Mouse (Mus musculus): ENCODE measurements around the gene Exo5. TPM values are rescaled to one million over a fixed set of nuclear protein-coding genes. Genes with fewer than 3 reads are reported as not detected.
A peak's percentile ranks its signal among the peaks of the same experiment; 100 is the strongest.

Gene Exo5
- total and polyA plus RNA-seq, 2 experiments, result 1.4 to 5.4 TPM

GRCm38 (mm10) chr4:120880731-120881432 lies 43.9 kb downstream of the Exo5 start:
- Histone ChIP-seq H3K9ac (ENCODE audit: low read depth, low read length) (no peak overlapping the region), H3K27ac (replicated peaks; ENCODE audit: insufficient read depth, low read depth, low read length) (no peak overlapping the region), H3K27me3 (ENCODE audit: control insufficient read depth, insufficient read depth, low read length) (no peaks in the 10 kb centered on the region), H3K36me3 (ENCODE audit: control insufficient read depth, insufficient read depth, low read length) (no peaks in the 10 kb centered on the region), H3K4me1 (ENCODE audit: control insufficient read depth, insufficient read depth, low read length) (no peaks in the 10 kb centered on the region), H3K79me2 (ENCODE audit: control insufficient read depth, insufficient read depth, low read length) (no peaks in the 10 kb centered on the region), H3K4me3 (ENCODE audit: insufficient read depth, low read depth, low read length) (no peak overlapping the region)
- DNase-seq (ENCODE audit: extremely low read depth, low read depth, low spot score), result peak; percentile 14
- TF ChIP-seq POLR2A (IDR thresholded peaks at IDR 0.05; ENCODE audit: extremely low read depth, insufficient read depth, low read length) (no peak), CTCF (IDR thresholded peaks at IDR 0.05; ENCODE audit: low read depth, low read length) (no peak)
- WGBS, result 47% methylated on average over 6 of the region's 6 CpGs

- Histone ChIP-seq H3K4me1 (ENCODE audit: control insufficient read depth, insufficient read depth, low read length) (no peaks in the 10 kb centered on the region), H3K27me3 (ENCODE audit: control insufficient read depth, insufficient read depth, low read length) (no peaks in the 10 kb centered on the region), H3K36me3 (ENCODE audit: control insufficient read depth, insufficient read depth, low read length) (no peaks in the 10 kb centered on the region), H3K79me2 (ENCODE audit: control insufficient read depth, insufficient read depth, low read length) (no peaks in the 10 kb centered on the region), H3K9ac (ENCODE audit: low read depth, low read length) (no peak overlapping the region), H3K27ac (replicated peaks; ENCODE audit: insufficient read depth, low read depth, low read length) (no peak overlapping the region), H3K4me3 (ENCODE audit: insufficient read depth, low read depth, low read length) (no peak overlapping the region)
- WGBS, result 54% methylated on average over 4 of the region's 4 CpGs
- no peak for TF ChIP-seq POLR2A (IDR thresholded peaks at IDR 0.05; ENCODE audit: extremely low read depth, insufficient read depth, low read length)
- no peak for TF ChIP-seq CTCF (IDR thresholded peaks at IDR 0.05; ENCODE audit: low read depth, low read length)
- DNase-seq (ENCODE audit: extremely low read depth, low read depth, low spot score), result no peak
Measured at GRCm38 (mm10) chr4:120879386-120879785, 45.4 kb downstream of the Exo5 start.

GRCm38 (mm10) chr4:120878728-120879127 lies 46.1 kb downstream of the Exo5 start:
- DNase-seq (ENCODE audit: extremely low read depth, low read depth, low spot score), result no peak
- no peak overlapping the region for H3K9ac ChIP-seq (ENCODE audit: low read depth, low read length)
- H3K27me3 ChIP-seq (ENCODE audit: control insufficient read depth, insufficient read depth, low read length), result no peaks in the 10 kb centered on the region
- H3K27ac ChIP-seq (replicated peaks; ENCODE audit: insufficient read depth, low read depth, low read length), result no peak overlapping the region
- 71% methylated on average over 3 of the region's 3 CpGs for WGBS
- H3K4me3 ChIP-seq (ENCODE audit: insufficient read depth, low read depth, low read length), result no peak overlapping the region
- no peak for TF ChIP-seq CTCF (IDR thresholded peaks at IDR 0.05; ENCODE audit: low read depth, low read length)
- TF ChIP-seq POLR2A (IDR thresholded peaks at IDR 0.05; ENCODE audit: extremely low read depth, insufficient read depth, low read length), result no peak
- H3K4me1 ChIP-seq (ENCODE audit: control insufficient read depth, insufficient read depth, low read length), result no peaks in the 10 kb centered on the region
- no peaks in the 10 kb centered on the region for H3K79me2 ChIP-seq (ENCODE audit: control insufficient read depth, insufficient read depth, low read length)
- H3K36me3 ChIP-seq (ENCODE audit: control insufficient read depth, insufficient read depth, low read length), result no peaks in the 10 kb centered on the region

DNA sequence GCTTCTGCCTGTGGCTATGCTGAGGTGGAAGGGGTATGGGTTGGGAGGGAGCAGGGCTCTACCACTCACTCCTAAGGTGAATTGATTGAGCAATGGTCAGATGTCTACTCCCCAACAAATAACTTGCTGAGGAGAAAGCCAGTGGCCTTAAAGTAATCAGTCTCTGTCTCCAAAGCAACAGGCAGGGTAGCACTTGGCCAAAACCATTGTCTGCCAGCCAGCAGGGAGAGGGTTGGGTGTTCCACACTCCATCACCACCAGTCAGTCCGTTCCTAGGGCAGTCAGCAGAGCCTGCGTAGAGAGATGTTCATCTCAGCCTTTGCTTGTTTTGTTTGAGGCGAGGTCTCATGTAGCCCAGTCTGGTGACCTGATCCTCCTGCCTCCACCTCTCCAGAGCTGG lies 48.9 kb downstream of the Exo5 start:
- H3K36me3 ChIP-seq (ENCODE audit: control insufficient read depth, insufficient read depth, low read length), result no peaks in the 10 kb centered on the region
- H3K9ac ChIP-seq (ENCODE audit: low read depth, low read length), result no peak overlapping the region
- TF ChIP-seq CTCF (IDR thresholded peaks at IDR 0.05; ENCODE audit: low read depth, low read length), result no peak
- TF ChIP-seq POLR2A (IDR thresholded peaks at IDR 0.05; ENCODE audit: extremely low read depth, insufficient read depth, low read length), result no peak
- H3K79me2 ChIP-seq (ENCODE audit: control insufficient read depth, insufficient read depth, low read length), result no peaks in the 10 kb centered on the region
- no peaks in the 10 kb centered on the region for H3K4me1 ChIP-seq (ENCODE audit: control insufficient read depth, insufficient read depth, low read length)
- DNase-seq (ENCODE audit: extremely low read depth, low read depth, low spot score), result no peak
- WGBS, result 69% methylated on average over 3 of the region's 3 CpGs
- H3K27me3 ChIP-seq (ENCODE audit: control insufficient read depth, insufficient read depth, low read length), result no peaks in the 10 kb centered on the region
- H3K4me3 ChIP-seq (ENCODE audit: insufficient read depth, low read depth, low read length), result no peak overlapping the region
- no peak overlapping the region for H3K27ac ChIP-seq (replicated peaks; ENCODE audit: insufficient read depth, low read depth, low read length)

Other genes with a start within 250 kb of the Exo5 start
- gene Kcnq4, start 176.4 kb downstream of the Exo5 start, total RNA-seq (2014; rRNA removed), result 0.28 and 0.34 TPM in 2 replicates
- 0.57 and 0.58 TPM in 2 replicates for gene Kcnq4, start 176.4 kb downstream of the Exo5 start, polyA plus RNA-seq (2012; rRNA removed)
- gene Nfyc, start 93.4 kb downstream of the Exo5 start, total RNA-seq (2014; rRNA removed), result 21.5 and 25.2 TPM in 2 replicates
- 70.3 and 73.6 TPM in 2 replicates for gene Nfyc, start 93.4 kb downstream of the Exo5 start, polyA plus RNA-seq (2012; rRNA removed)
- gene Rims3, start 70.2 kb downstream of the Exo5 start, total RNA-seq (2014; rRNA removed), result 0.65 and 1.0 TPM in 2 replicates
- gene Rims3, start 70.2 kb downstream of the Exo5 start, polyA plus RNA-seq (2012; rRNA removed), result 0.40 and 0.65 TPM in 2 replicates
- 1.3 and 3.5 TPM in 2 replicates for gene Zfp69, start 26.7 kb upstream of the Exo5 start, total RNA-seq (2014; rRNA removed)
- 0.87 and 1.00 TPM in 2 replicates for gene Zfp69, start 26.7 kb upstream of the Exo5 start, polyA plus RNA-seq (2012; rRNA removed)
- 13.7 and 16.9 TPM in 2 replicates for gene Smap2, start 92.2 kb upstream of the Exo5 start, total RNA-seq (2014; rRNA removed)
- gene Smap2, start 92.2 kb upstream of the Exo5 start, polyA plus RNA-seq (2012; rRNA removed), result 19.2 and 20.8 TPM in 2 replicates
- not detected in 2 replicates for gene Col9a2, start 114.4 kb upstream of the Exo5 start, total RNA-seq (2014; rRNA removed)
- not detected in 2 replicates for gene Col9a2, start 114.4 kb upstream of the Exo5 start, polyA plus RNA-seq (2012; rRNA removed)
- gene Zmpste24, start 173.2 kb upstream of the Exo5 start, total RNA-seq (2014; rRNA removed), result 37.3 and 41.0 TPM in 2 replicates
- 24.3 and 25.7 TPM in 2 replicates for gene Zmpste24, start 173.2 kb upstream of the Exo5 start, polyA plus RNA-seq (2012; rRNA removed)
- gene Tmco2, start 184.2 kb upstream of the Exo5 start, total RNA-seq (2014; rRNA removed), result not detected in 2 replicates
- not detected in 2 replicates for gene Tmco2, start 184.2 kb upstream of the Exo5 start, polyA plus RNA-seq (2012; rRNA removed)